Mouse (Mus musculus) thymus, postnatal 4 days (tissue): ENCODE data around the gene Grin2c.

Experiments
- DNase-seq: peaks from one replicate; pipeline ENCODE4 v3.0.0; 2021

Gene Grin2c

DNA sequence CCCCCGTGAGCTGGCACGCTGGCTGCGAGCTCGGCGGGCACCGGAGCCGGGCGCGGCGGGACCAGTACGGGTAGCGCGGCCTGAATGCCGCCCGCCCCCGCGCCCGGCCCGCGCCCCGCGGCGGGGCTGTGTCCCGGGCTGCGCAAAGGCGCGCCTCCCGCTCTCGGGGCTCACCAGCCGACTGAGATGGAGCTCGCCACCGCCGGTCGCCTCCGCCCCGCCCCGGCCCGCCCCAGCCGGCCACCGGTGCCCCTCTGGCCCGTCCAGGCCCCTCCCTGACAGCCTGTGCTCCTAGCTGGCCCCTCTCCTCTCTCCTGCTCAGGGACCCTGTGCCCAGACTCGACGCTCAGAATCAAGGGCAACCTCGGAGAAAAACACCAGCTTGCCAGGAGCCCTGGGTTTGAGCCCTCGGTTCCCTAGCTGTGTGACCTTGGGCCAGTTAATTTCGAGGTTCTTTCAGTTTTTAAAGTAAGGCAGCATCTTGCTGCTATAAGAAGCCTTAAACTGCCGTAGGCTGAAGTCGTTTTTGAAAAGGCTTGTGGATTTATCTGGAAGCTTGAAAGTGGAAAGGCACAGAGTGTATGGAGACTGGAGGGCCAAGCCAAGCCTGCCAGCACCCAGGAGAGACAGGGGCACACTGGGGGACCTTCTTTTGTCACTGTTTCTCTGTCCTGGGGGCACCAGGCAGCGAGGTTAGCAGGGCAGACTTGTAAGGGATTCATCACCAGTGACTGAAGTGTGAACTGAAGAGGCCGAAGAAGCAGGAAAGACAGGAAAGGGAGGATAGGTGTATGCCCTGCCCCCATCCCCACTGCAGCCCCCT, at the start of gene Grin2c:
Gene Grin2c (minus strand): TSS at position 183 of the 823 bp plus-strand sequence.
- no peak for DNase-seq

DNA sequence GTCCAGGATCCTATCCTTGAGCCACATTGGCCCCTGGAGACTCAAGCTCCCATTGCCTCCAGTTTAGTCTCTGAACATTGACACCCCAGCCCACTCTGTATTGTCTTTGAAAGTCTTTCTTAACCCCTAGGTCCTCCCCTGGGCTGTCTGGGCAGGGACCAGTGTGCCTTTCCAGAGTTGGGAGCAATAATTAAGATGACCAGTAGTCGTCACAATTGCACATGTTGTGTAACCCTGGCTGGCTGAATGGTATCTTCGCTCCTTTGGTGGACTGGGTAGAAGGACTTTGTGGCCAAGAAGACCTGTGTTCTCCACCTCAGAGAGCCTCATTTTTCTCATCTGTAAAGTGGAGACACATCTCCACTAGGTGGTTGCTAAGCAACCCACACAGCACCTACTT, 47.2 kb upstream of the Grin2c start:
- no peak for DNase-seq

DNA sequence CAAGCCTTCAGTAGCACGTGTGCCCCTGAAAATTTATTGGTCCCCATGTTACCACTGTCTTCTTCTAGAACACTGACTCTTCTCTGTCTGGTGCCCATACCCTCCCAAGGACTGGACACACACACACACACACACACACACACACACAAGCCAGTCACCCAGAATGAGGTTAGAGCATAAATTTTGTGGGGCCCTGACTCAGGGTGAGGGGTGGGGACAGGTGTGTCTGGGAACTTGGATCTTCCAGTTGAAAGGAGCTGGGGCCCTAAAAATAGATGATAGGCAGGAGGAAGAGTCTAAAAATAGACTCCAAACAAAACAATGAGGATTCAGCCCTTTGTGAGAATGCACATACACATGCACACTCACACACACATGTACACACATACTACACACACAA, 41.7 kb upstream of the Grin2c start:
- DNase-seq = no peak

DNA sequence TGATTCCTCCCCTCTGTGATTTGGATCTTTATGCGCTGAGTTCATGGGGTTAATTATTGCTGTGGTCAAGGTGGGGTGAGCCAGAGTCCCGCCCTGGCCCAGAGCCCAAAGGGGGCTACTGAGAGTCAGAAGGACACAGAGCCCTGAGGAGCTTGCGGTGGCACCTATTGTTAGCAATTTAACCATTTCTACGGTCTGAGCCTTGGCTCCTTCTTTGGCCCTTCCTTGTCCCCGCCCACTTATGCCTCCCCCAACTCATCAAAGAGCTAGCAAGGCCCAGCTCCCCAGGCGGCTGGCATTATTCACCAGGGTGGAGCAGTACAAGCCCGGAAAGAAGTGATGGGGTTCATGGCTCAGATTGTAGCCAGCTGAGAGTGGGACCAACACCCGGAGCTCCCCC, 39.8 kb upstream of the Grin2c start, which contains the start of gene Otop2:
Gene Otop2 (plus strand): TSS at position 301 of the 400 bp plus-strand sequence.
- DNase-seq = no peak

DNA sequence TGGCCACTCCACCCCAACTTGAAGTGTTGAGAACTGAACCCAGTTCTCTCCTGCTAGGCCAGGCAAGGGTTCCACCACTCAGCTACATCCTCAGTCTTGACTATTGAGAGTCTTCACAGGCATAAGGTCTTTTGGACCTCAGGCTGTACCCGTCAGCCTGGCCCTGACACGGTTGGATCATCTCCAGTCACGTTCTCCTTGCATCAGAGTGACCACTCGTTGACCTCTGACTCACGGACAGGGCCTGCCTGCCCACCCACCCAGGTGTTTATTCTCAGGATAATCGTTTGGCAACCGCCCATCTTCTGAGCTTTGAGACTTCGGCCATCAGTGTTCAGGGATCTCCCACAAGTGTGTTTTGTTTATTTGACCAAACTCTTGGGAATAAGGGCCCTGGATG, 36.1 kb upstream of the Grin2c start:
- DNase-seq = no peak

DNA sequence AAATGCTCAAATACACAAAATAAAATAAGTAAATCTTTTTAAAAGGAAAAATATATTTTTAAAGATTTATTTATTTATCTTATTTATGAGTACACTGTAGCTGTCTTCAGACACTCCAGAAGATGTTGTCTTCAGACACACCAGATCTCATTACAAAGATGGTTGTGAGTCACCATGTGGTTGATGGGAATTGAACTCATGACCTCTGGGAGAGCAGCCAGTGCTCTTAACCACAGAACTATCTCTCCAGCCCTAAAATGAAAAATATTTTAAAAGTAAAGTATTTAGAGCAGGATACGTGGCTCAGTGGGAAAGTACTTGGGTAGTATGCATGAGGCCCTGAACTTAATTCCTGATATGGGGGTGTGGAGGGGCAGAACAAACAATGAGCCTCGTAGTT, 34.3 kb upstream of the Grin2c start:
- DNase-seq = no peak

DNA sequence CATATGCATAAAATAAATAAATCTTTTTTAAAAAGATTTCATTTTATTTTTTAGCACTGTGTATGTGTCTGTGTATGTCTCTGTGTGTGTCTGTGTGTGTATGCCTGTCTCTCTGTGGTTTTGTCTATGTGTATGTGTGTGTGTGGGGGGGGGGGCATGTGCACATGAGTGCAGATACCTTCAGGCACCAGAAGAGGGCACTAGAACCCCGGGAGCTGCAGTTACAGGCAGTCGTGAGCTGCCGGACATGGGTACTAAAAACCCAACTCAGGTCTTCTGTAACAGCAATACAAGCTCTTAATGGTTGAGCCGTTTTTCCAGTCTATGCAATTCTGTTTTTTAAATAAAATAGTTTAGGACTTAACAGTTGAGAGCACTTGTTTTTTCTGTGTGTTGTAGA, 33.7 kb upstream of the Grin2c start:
- DNase-seq = no peak

DNA sequence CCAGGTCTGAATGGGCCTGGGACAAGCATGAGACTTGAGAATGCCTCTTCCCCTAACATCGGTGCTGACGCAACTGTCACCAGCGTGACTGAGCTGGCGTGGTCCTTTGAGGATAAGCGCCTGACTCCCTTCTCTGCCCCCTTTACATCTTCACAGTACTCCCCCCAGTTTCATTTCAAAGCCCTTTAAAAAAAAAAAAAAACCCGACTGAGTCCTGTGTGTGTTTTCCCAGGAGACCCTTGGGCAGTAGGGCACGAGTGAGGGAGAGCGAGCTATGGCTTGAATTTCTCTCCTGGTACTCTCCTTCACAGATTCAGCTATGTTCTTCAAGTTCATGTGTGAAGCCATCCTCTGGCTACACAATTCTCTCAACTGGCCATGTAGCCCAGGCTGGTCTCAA, 31.1 kb upstream of the Grin2c start:
- DNase-seq = no peak

DNA sequence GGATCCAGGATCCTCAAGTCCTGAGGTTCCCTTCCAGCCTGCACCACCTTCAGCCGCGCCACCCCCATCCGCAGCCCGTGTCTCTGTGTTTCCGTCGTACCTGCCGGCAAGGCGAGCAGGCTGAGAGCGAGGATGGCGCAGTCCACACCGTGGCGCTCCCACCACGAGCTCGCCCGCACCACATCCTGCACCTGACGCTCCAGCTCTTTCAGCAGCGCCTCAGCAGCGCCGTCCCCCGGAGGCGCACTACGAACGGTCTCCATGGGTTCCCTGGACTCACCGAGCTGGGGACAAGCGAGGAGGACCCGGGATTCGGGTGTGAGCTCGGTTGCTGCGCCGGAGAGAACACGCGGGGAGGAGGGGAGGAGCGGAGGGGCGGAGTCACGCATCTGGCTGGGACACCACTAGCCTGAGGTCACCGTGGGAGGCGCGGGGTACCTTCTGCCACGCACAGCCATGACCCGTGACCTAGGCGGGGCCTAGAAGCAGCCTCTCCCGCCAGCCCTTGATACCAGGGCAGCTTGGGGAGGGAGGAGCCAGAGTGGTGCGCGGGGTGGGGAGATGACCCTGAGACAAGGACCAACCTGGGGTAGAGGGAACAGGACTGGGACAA, 30.3 kb upstream of the Grin2c start, which contains the start of gene Fads6:
Gene Fads6 (minus strand): TSS at position 450 of the 613 bp plus-strand sequence.
- DNase-seq = peak; percentile 86

DNA sequence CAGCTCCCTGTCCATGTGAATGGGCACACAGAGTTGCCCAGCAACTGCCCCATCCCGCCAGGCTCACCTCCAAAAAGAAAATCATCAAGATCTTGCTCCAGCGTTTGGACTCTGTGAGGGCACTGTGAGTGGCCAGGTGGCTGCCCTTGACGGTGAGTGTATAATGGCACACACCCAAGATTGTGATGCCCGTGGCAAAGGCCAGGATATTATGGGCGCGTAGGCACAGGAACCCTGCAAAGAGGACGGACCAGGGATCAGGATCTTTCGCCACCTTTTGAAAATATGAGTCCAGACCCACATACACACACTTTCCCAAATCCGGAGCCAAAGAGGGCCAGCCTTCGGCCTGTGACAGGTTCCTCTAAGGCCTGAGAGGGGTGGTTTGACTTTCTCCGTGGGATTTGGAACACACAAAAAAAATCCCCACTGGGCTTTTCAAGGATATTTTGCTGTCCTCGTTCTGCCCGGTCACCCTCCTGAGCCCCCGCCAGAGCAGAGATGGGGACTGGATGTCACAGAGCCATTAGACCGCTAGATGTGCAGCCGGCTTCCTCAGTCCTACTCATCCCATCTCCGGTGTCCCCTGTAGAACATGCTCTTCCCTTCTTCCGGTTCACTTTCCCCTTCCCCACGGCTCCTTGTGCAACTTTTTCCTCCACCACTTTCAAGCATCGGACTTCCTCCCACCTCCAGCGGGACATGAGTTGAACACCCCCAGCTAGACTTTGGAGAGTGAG, 29.6 kb upstream of the Grin2c start:
- no peak for DNase-seq

DNA sequence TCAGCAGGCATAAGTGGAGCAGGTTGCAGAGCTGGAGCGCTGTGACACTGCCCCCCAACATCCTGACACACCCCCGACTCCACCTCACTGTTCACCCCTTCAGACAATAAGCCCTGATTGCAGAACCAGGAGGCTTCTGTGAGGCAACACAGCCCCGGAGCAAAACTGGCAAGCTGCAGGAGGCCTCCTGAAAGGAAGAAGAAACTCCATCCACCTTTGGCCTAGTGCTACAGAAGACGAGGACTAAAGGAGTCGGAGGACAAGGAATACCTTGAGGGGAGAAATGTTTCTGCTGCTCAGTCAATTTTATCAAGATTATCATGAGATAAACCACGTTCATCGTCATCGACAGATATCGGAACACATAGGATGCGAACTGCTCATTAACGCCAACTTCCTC, 28.9 kb upstream of the Grin2c start:
- DNase-seq = no peak

DNA sequence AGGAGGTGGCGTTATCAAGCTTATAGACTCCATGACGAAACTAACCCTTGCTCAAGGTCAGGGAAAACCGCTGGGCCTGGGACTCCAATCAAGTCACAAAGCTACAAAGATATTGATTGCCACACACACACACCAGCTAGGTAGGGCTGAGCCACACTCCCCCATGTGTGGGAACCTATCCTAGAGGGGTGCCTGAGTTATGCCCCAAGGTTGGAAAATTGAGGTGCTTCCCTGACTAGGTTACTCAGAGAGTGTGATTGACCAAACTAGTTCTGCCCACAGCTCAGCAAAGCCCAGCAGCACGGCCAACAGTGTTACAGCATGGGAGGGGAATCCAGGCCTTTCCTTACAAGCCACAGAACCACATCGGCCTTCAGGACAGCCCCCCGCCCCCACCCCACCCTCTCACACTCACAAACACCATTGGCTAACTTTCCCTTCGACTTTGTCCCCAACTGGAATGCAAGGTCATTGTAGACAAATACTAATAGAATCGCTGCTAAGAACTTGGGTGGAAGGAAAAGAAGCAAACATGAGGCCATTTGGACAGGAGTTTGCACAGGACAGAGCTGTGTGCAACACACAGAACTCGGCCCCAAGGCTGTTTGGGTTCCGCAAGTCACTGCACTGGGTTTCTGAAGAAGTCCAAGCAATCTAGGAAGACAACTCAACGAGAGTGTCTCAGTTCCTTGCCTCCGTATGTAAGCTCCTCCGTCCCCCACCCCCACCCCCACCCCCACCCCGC, 25.8 kb upstream of the Grin2c start:
- DNase-seq = no peak

DNA sequence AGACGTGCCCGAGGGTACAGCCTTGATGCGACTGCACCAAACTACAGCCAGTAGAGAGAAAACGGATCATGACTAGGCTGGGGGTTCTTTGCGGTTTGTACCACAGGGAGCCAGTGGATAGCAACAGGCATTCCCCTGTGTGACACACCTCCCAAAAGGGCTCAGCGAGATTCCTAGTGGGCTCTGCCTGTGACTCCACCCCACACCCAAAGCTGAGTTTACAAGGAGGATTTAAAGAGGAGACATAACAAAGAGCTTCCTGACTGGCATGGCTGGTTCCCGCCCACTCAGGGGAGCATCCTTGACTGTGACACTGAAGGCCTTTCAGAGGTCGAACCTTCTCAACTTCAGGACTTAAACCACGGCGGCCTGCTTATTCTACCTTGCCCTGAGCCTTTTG, 24.5 kb upstream of the Grin2c start:
- DNase-seq = no peak

DNA sequence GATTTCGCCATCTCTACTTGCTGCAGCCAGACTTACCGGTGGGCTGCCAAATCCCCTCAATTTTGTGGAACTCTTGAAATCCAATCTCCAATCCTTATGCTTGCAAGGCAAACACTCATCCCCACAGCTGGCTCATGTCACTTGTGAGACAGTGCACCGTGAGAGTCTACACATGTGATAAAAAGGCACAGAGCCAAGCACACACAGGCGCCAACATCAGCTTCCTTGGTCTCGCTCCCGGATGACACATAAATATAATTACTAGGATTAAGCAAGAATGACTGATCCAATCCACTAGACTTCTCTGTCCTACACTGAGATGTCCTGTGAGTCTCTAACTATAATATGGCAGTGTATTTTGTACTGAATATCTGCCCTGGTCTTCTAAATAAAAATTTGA, 23.9 kb upstream of the Grin2c start:
- no peak for DNase-seq

DNA sequence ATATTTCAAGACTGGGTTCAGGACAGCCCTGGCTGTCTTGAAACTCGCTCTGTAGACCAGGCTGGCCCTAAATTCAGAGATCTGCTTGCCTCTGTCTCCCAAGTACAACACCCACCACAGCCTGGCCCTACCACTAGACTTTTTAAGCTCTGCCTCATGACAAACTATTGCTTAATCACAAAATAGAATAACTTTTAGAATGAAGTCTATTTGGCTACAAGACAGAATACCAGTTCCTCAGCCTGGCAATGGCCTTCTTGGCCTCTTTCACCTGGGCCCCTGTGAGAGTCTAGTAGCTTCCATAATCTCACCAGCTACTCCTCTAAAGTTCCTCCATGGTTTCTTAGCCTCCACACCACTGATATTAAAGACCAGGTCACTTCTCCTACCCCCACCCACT, 23.3 kb upstream of the Grin2c start:
- no peak for DNase-seq

DNA sequence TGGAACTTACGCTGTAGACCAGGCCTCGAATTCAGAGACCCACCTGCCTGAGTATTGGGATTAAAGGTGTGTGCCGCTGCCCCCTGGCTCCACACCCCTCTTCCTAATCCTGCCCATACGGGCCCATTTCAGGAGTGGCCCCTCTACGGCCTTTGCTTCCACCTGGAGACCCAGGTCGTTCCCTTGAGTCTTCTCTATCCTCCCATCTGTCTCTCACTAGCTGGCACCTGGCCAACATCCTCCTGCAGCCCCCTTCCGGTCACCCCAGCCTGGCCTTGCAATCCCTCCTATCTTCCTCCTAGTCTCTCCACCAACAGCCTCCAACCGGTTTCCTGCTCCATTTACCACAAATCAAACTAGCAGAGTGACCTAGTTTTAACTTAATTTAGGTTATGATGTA, 22.8 kb upstream of the Grin2c start:
- DNase-seq = no peak

DNA sequence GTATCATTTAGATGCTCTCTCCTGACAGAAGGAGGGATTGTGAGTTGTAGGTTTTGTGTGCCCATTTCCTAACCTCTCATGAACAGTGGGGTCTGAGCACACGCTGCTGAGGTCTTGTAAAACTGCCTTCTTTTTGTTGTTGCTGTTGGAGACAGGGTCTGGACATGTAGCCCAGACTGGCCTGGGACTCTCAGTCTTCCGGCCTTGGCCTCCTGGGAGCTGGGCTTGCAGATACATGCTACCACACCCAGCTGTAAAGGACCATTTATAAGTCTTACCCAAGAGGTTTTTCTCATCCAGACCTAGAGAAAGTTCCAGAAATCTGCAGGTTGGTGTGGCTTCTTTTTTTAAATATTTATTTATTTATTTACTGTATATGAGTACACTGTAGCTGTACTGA, 21.3 kb upstream of the Grin2c start:
- DNase-seq = no peak

DNA sequence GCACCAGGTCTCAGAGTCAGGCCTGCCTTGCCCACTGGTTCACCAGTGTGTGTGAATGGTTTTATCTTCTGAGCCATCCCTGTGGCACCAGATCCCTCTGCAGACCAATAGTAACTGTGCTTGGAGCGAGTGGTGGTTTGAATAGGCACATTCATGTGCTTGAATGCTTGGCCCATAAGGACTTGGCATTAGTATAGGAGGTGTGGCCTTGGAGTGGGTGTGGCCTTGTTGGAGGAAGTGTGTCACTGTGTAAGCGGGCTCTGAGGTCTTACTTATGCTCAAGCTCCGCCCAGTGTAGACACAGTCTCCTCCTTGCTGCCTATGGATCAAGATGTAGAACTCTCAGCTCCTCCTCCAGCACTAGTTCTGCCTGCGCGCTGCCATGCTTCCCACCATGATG, 20.3 kb upstream of the Grin2c start:
- no peak for DNase-seq

DNA sequence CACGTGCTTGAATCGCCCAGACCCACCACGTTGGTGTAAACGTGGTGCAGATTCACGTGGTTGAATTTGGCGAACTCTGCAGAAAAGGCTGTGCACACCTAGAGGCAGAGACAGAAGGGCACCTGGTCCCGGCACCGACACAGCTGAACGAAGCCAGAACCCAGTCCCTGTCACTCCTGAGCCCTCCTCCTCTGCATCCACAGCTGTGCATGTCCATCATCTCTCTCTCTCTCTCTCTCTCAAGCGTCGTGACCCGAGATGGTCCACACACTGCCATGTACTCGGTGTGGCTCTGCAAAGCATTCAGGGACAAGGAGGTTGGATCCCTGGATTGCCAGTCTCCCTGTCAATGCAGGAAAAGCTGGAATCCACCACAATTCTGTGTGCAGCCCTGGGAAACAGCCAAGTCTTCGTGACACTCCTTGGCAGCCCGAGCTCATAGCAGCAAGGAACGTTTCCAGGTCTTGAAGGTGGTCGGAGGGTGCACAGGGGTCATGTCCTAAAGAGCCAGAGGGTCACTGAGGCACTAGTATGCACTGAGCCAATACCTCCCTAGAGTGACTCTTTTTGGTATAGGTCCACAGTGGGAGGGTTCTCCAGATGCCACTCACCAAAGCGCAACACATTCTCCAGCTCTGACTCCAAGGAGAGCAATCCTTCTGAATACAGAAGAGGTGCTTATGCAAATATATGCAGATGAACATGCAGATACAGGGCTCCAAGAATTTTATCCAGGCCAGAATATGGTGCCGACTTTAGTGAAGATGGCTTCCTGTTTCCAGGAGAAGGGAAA, 19.4 kb upstream of the Grin2c start:
- no peak for DNase-seq

DNA sequence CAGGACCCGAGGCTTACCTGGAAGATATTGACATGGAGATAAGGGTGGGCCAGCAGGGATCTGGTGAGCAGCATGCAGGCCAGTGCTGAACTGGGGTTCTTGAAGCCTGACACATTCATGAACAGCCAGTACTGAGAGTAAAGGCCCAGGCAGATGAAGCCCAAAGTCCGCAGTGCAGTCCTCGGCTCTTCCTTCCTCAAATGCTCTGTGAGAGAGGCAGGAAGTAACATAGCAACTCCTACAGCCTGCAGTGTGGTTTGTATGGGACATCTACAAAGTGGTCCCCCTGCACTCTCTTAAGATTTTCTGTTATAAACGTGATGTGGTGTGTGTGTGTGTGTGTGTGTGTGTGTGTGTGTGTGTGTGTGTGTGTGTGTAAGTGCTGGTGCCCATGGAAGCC, 18.2 kb upstream of the Grin2c start:
- DNase-seq = no peak

DNA sequence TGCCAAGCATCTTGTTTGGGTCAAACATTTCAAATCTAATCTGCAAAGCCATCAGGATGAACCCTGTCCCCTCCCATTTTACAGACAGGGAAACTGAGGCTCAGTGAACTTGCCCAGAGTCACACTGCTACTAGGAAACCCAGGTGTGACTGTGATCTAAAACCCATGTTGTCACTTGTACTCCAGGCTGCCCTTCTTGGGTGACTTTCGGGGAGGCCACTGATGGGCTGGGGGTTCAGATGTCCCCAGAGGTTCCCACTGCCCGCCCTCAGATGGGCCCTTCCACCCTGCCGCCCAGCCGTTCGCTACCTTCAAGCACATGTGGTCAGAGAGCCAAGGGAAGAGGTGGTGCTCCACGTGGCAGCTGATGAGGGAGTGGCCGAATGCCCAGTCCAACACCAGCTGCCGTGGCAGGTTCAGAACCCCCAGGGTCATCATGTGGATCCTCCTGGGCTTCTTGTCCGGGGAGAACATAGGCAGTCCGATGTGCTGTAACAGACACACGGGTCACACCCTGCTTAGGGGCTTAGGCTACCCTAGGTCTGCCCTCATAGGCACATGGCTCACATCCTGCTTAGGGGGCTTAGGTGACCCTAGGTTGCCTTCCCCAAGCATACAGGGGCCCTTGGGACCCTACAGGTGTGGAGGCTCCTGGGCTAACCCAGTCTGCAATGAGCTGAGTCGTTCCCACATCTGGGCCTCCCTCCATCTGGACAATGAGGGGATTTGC, 17.0 kb upstream of the Grin2c start:
- DNase-seq = no peak

DNA sequence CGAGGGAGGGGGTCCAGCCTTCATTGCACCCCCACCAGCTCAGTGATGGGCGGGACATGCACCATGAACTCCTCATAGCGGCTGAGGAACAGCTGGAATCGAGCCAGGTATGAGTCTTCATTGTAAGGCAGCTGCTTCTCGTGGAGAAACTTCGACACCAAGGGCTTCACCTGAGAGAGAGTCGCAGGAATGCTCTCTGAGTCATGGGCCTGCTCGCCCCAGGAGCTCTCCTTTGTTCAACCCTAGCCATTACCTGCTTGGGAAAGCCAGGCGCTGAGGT, 16.4 kb upstream of the Grin2c start:
- no peak for DNase-seq
